Mouse (Mus musculus): Measurements from ENCODE around the gene Erich4.

- TF ChIP-seq CTCF (IDR thresholded peaks at IDR 0.05; ENCODE audit: low read depth) (no peak), EP300 (IDR thresholded peaks at IDR 0.05; ENCODE audit: low read depth) (no peak)
These were observed 33.3 kb downstream of the Erich4 start for GRCm38 (mm10) chr7:25582301-25582810.

Measured in liver, postnatal 0 days (tissue).